Mouse (Mus musculus): ENCODE results near the gene Kcnj6. TPM values are rescaled to one million over a fixed set of nuclear protein-coding genes. Genes with fewer than 3 reads are reported as not detected.
A peak's percentile ranks its signal among the peaks of the same experiment; 100 is the strongest.

The Kcnj6 gene
- total and polyA plus RNA-seq, 2 experiments from 2014 or later = 1.5 to 8.7 TPM

DNA sequence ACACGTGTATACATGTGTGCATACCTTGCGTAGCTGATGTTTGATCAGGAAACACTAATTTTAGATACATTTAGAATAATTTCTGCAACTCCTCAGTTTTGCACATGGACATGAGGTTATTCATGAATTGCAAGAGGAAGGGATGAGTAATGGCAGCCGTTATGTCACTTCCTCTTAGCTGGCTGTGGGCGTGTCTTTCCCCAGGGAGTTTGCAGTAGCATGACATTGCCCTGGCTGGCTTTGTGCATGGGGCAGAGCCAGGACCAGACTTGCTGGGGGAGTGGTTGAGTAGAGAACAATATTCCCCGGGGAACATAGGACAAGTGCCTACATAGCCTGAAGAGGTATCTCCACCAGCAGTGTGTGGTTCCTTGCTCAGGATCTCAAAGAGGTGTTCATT is 134.0 kb downstream of the Kcnj6 start:
- Histone ChIP-seq H3K9me3 (ENCODE audit: low read length) (no peaks in the 10 kb centered on the region), H3K4me2 (ENCODE audit: low read depth) (no peak overlapping the region), H3K4me3 (ENCODE audit: low read depth, low read length) (no peak overlapping the region), H3K36me3 (ENCODE audit: insufficient read depth) (no peaks in the 10 kb centered on the region), H3K27me3 (ENCODE audit: insufficient read depth, low read length) (no peaks in the 10 kb centered on the region), H3K27ac (ENCODE audit: low read depth, low read length) (no peak overlapping the region), H3K9ac (no peak overlapping the region), H3K4me1 (ENCODE audit: insufficient read depth) (no peaks in the 10 kb centered on the region)
- TF ChIP-seq CTCF (IDR thresholded peaks at IDR 0.05; ENCODE audit: low read depth) = no peak
- DNase-seq (no peak), ATAC-seq (no peak)
- WGBS = 91% methylated on average over 5 of the region's 5 CpGs

DNA sequence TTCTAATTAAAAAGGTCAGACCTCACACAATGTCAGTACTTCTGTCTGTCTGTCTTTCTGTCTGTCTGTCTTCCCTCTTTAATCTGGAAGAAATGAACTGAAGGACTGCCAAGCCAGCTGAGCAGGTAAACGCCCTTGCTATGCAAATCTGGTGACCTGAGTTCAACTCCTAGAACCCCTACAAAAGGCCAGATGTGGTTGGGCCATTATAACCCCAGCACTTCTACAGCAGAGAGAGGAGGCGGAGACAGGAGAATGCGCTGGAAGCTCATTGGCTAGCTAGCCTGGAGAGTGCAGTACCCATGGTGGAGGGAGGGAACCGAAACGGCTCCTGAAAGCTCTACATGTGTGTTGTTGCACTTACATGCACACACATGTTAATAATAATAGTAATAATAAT is 141.5 kb downstream of the Kcnj6 start:
- no peaks in the 10 kb centered on the region for H3K27me3 ChIP-seq (ENCODE audit: insufficient read depth, low read length)
- H3K36me3 ChIP-seq (ENCODE audit: insufficient read depth) = no peaks in the 10 kb centered on the region
- WGBS = 87% methylated on average over 5 of the region's 5 CpGs
- H3K4me2 ChIP-seq (ENCODE audit: low read depth) = no peak overlapping the region
- no peaks in the 10 kb centered on the region for H3K9me3 ChIP-seq (ENCODE audit: low read length)
- DNase-seq (no peak), ATAC-seq (no peak)
- no peak overlapping the region for H3K4me3 ChIP-seq (ENCODE audit: low read depth, low read length)
- H3K4me1 ChIP-seq (ENCODE audit: insufficient read depth) = no peaks in the 10 kb centered on the region
- H3K9ac ChIP-seq = no peak overlapping the region
- no peak for TF ChIP-seq CTCF (IDR thresholded peaks at IDR 0.05; ENCODE audit: low read depth)
- no peak overlapping the region for H3K27ac ChIP-seq (ENCODE audit: low read depth, low read length)

- Histone ChIP-seq H3K36me3 (ENCODE audit: insufficient read depth) (no peaks in the 10 kb centered on the region), H3K9ac (no peak overlapping the region), H3K27ac (ENCODE audit: low read depth, low read length) (no peak overlapping the region), H3K9me3 (ENCODE audit: low read length) (no peaks in the 10 kb centered on the region), H3K27me3 (ENCODE audit: insufficient read depth, low read length) (no peaks in the 10 kb centered on the region), H3K4me2 (ENCODE audit: low read depth) (no peak overlapping the region), H3K4me1 (ENCODE audit: insufficient read depth) (no peaks in the 10 kb centered on the region), H3K4me3 (ENCODE audit: low read depth, low read length) (no peak overlapping the region)
- DNase-seq (no peak), ATAC-seq (no peak)
- WGBS = 80% methylated on average over 19 of the region's 19 CpGs
- TF ChIP-seq CTCF (IDR thresholded peaks at IDR 0.05; ENCODE audit: low read depth) = no peak
Measured at GRCm38 (mm10) chr16:94852407-94853160, 144.9 kb downstream of the Kcnj6 start.

- Histone ChIP-seq H3K36me3 (ENCODE audit: insufficient read depth) (no peaks in the 10 kb centered on the region), H3K4me3 (ENCODE audit: low read depth, low read length) (no peak overlapping the region), H3K9me3 (ENCODE audit: low read length) (no peaks in the 10 kb centered on the region), H3K4me2 (ENCODE audit: low read depth) (no peak overlapping the region), H3K4me1 (ENCODE audit: insufficient read depth) (no peaks in the 10 kb centered on the region), H3K27me3 (ENCODE audit: insufficient read depth, low read length) (no peaks in the 10 kb centered on the region), H3K9ac (no peak overlapping the region), H3K27ac (ENCODE audit: low read depth, low read length) (no peak overlapping the region)
- peak; percentile 73; the same call in 1 of the 2 replicates for ATAC-seq
- TF ChIP-seq CTCF (IDR thresholded peaks at IDR 0.05; ENCODE audit: low read depth) = no peak
- 34% methylated on average over 14 of the region's 14 CpGs for WGBS
- no peak for DNase-seq
Measured at GRCm38 (mm10) chr16:94850393-94850792, 147.1 kb downstream of the Kcnj6 start.

GRCm38 (mm10) chr16:94845996-94846395 is 151.5 kb downstream of the Kcnj6 start:
- no peak for DNase-seq
- Histone ChIP-seq H3K27me3 (ENCODE audit: insufficient read depth, low read length) (no peaks in the 10 kb centered on the region), H3K9ac (no peak overlapping the region), H3K27ac (ENCODE audit: low read depth, low read length) (no peak overlapping the region), H3K4me3 (ENCODE audit: low read depth, low read length) (no peak overlapping the region), H3K4me2 (ENCODE audit: low read depth) (no peak overlapping the region), H3K36me3 (ENCODE audit: insufficient read depth) (no peaks in the 10 kb centered on the region), H3K9me3 (ENCODE audit: low read length) (no peaks in the 10 kb centered on the region), H3K4me1 (ENCODE audit: insufficient read depth) (no peaks in the 10 kb centered on the region)
- TF ChIP-seq CTCF (IDR thresholded peaks at IDR 0.05; ENCODE audit: low read depth) = no peak
- ATAC-seq = no peak
- 93% methylated on average over 5 of the region's 5 CpGs for WGBS

DNA sequence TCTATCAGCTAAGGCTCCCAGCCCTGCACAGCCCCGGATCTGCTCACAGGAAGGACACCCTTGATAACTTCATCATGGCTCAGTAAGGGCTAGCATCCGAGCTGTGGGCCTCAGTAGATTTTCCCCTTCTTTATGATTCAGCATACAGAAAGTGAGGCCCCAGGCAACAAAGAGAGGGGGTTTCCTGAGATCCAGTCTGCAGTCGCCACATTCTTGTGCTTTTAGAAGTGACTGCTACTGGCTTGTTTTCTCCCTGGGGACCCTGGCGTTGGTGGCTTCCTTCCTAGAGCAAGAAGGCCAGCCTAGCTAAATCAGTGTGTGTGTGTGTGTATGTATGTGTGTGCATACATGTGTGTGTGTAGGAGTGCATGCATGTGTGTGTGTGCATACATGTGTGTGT is 152.7 kb downstream of the Kcnj6 start:
- H3K9me3 ChIP-seq (ENCODE audit: low read length) = no peaks in the 10 kb centered on the region
- 65% methylated on average over 4 of the region's 4 CpGs for WGBS
- TF ChIP-seq CTCF (IDR thresholded peaks at IDR 0.05; ENCODE audit: low read depth) = no peak
- no peaks in the 10 kb centered on the region for H3K27me3 ChIP-seq (ENCODE audit: insufficient read depth, low read length)
- no peak for ATAC-seq
- H3K4me2 ChIP-seq (ENCODE audit: low read depth) = no peak overlapping the region
- no peak overlapping the region for H3K4me3 ChIP-seq (ENCODE audit: low read depth, low read length)
- H3K27ac ChIP-seq (ENCODE audit: low read depth, low read length) = no peak overlapping the region
- no peaks in the 10 kb centered on the region for H3K4me1 ChIP-seq (ENCODE audit: insufficient read depth)
- no peak for DNase-seq
- no peak overlapping the region for H3K9ac ChIP-seq
- H3K36me3 ChIP-seq (ENCODE audit: insufficient read depth) = no peaks in the 10 kb centered on the region

DNA sequence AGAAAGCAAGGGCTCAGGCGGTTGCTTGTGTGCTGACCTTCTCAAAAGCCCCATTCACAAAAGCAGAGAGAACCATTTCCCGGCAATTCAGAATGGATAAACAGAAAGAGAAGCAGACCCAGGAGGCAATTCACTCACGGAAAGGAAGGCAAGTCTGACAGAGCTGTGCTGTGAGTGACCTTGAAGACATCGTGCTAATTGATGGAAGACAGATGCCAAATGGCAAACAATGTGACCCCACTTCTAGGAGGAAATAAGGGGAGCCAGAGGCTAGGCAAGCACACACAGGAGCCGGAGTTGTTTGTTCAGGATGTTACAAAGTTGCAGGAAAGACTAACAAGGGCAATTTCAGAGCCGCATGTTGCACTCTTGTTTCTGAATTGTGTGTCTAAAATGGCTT is 158.1 kb downstream of the Kcnj6 start:
- Histone ChIP-seq H3K9ac (no peak overlapping the region), H3K9me3 (ENCODE audit: low read length) (no peaks in the 10 kb centered on the region), H3K4me2 (ENCODE audit: low read depth) (no peak overlapping the region), H3K27me3 (ENCODE audit: insufficient read depth, low read length) (no peaks in the 10 kb centered on the region), H3K27ac (ENCODE audit: low read depth, low read length) (no peak overlapping the region), H3K36me3 (ENCODE audit: insufficient read depth) (no peaks in the 10 kb centered on the region), H3K4me3 (ENCODE audit: low read depth, low read length) (no peak overlapping the region), H3K4me1 (ENCODE audit: insufficient read depth) (no peaks in the 10 kb centered on the region)
- WGBS = 41% methylated on average over 6 of the region's 6 CpGs
- ATAC-seq (no peak), DNase-seq (no peak)
- TF ChIP-seq CTCF (IDR thresholded peaks at IDR 0.05; ENCODE audit: low read depth) = no peak

Measured in forebrain, postnatal 0 days (tissue).